Mouse (Mus musculus): ENCODE results near the gene Gm17657.

- no peak for TF ChIP-seq POLR2A (IDR thresholded peaks at IDR 0.05; ENCODE audit: low read depth, low read length)
- no peak for TF ChIP-seq CTCF (conservative IDR thresholded peaks at IDR 0.05; ENCODE audit: insufficient read depth, insufficient read length, low read depth, low read length)
Observed at GRCm38 (mm10) chr17:29565521-29565920, 16.1 kb upstream of the Gm17657 start.

All from kidney, adult 2 months (tissue).